Mouse (Mus musculus) forebrain, embryonic 16.5 days (tissue): ENCODE data around the gene Slc25a19. TPM values are rescaled to one million over a fixed set of nuclear protein-coding genes. Genes with fewer than 3 reads are reported as not detected.
A peak's percentile ranks its signal among the peaks of the same experiment; 100 is the strongest.

Experiments used
- ATAC-seq: fragments of 200-750 bp; cut with Nextera tagmentation; 2 replicates; pipeline ENCODE4 v1.8.0; 2017; ENCODE audit warnings: mild to moderate bottlenecking, moderate library complexity
- H3K27ac ChIP-seq: fragments of 300-500 bp; sonication (generic); 2 replicates; pipeline ENCODE4 v1.5.1; 2014; ENCODE audit warnings: low read length, control low read depth
- H3K27me3 ChIP-seq: fragments of 300-500 bp; sonication (generic); replicated peaks from 2 replicates; pipeline ENCODE4 v1.6.1; 2014; ENCODE audit warnings: low read length; ENCODE audit not compliant: control insufficient read depth, insufficient read depth
- H3K36me3 ChIP-seq: fragments of 300-500 bp; sonication (generic); 2 replicates; pipeline ENCODE4 v1.6.1; 2014; ENCODE audit not compliant: control insufficient read depth, insufficient read depth
- H3K4me1 ChIP-seq: fragments of 300-500 bp; sonication (generic); replicated peaks from 2 replicates; pipeline ENCODE4 v1.6.1; 2014; ENCODE audit warnings: low read length; ENCODE audit not compliant: control insufficient read depth, insufficient read depth
- H3K4me2 ChIP-seq: fragments of 300-500 bp; sonication (generic); 2 replicates; pipeline ENCODE4 v1.6.1; 2014; ENCODE audit warnings: mild to moderate bottlenecking, low read length, control low read depth
- H3K4me3 ChIP-seq: fragments of 300-500 bp; sonication (generic); replicated peaks from 2 replicates; pipeline ENCODE4 v1.5.1; 2014; ENCODE audit warnings: mild to moderate bottlenecking, low read length, control low read depth
- H3K9ac ChIP-seq: fragments of 300-500 bp; sonication (generic); replicated peaks from 2 replicates; pipeline ENCODE4 v1.6.1; 2014; ENCODE audit warnings: low read depth, low read length, control low read depth
- H3K9me3 ChIP-seq: fragments of 300-500 bp; sonication (generic); 2 replicates; pipeline ENCODE4 v1.6.1; 2016; ENCODE audit warnings: low read length; ENCODE audit not compliant: control insufficient read depth
- WGBS: fragments of 180-500 bp; shearing (Covaris S2); extraction: QIAGEN DNeasy Blood & Tissue Kit; methylation state at CpG from one replicate; pipeline ENCODE4 v1.1.7; 2014; 5-methylcytosine and 5-hydroxymethylcytosine counted together
- polyA plus RNA-seq: library from polyadenylated mRNA; unstranded; fragments of >200 nt; fragmentation: Nextera tagmentation; extraction: Ambion mirVana; gene quantifications from 2 replicates; pipeline ENCODE4 v1.2.1, GENCODE M21; 2015

Gene Slc25a19
- polyA plus RNA-seq, 1 experiment from 2014 or later, result 63.0 TPM

GRCm38 (mm10) chr11:115615108-115615825 is 12.8 kb downstream of the Slc25a19 start:
- no peaks in the 10 kb centered on the region for H3K27me3 ChIP-seq
- H3K4me3 ChIP-seq, result no peak overlapping the region
- no peak overlapping the region for H3K4me2 ChIP-seq
- no peaks in the 10 kb centered on the region for H3K9me3 ChIP-seq
- peaks cover 2% of the 10 kb centered on the region; the same call in 1 of the 2 replicates for H3K36me3 ChIP-seq
- H3K4me1 ChIP-seq, result peaks cover 16% of the 10 kb centered on the region
- H3K9ac ChIP-seq, result no peak overlapping the region
- no peak for ATAC-seq
- 84% methylated on average over 15 of the region's 15 CpGs for WGBS
- no peak overlapping the region for H3K27ac ChIP-seq

GRCm38 (mm10) chr11:115614346-115615107 is 13.6 kb downstream of the Slc25a19 start:
- WGBS, result 87% methylated on average over 10 of the region's 10 CpGs
- Histone ChIP-seq H3K9me3 (no peaks in the 10 kb centered on the region), H3K27ac (no peak overlapping the region), H3K4me1 (peaks cover 16% of the 10 kb centered on the region), H3K36me3 (0 out of 2 replicates have a peak, but pooled peaks cover 2% of the 10 kb centered on the region), H3K4me3 (no peak overlapping the region), H3K9ac (no peak overlapping the region), H3K27me3 (no peaks in the 10 kb centered on the region), H3K4me2 (no peak overlapping the region)
- no peak for ATAC-seq

GRCm38 (mm10) chr11:115613138-115613945 is 14.8 kb downstream of the Slc25a19 start:
- no peak for ATAC-seq
- WGBS, result under 1% methylated on average over 16 of the region's 16 CpGs
- peak overlapping the region; percentile 78; the same call in 1 of the 2 replicates for H3K9ac ChIP-seq
- peaks cover 16% of the 10 kb centered on the region for H3K4me1 ChIP-seq
- H3K4me3 ChIP-seq, result peak overlapping the region; percentile 75
- H3K36me3 ChIP-seq, result 0 out of 2 replicates have a peak, but pooled peaks cover 3% of the 10 kb centered on the region
- no peaks in the 10 kb centered on the region for H3K27me3 ChIP-seq
- H3K27ac ChIP-seq, result no peak overlapping the region
- H3K4me2 ChIP-seq, result peak overlapping the region; percentile 90
- no peaks in the 10 kb centered on the region for H3K9me3 ChIP-seq

- under 1% methylated on average over 64 of the region's 80 CpGs for WGBS
- peak within 1 kb of the TSS; percentile 78 for H3K9ac ChIP-seq
- no peaks in the 10 kb centered on the region for H3K27me3 ChIP-seq
- H3K27ac ChIP-seq, result peak within 1 kb of the TSS; percentile 61; the same call in 1 of the 2 replicates
- H3K4me2 ChIP-seq, result peak within 1 kb of the TSS; percentile 90
- H3K36me3 ChIP-seq, result peaks cover 9% of the 10 kb centered on the region
- ATAC-seq, result peak; percentile 86
- no peaks in the 10 kb centered on the region for H3K9me3 ChIP-seq
- peaks cover 16% of the 10 kb centered on the region for H3K4me1 ChIP-seq
- peak within 1 kb of the TSS; percentile 75 for H3K4me3 ChIP-seq
These were observed 15.5 kb downstream of the Slc25a19 start, which contains the start of gene Mif4gd for GRCm38 (mm10) chr11:115612410-115613137. TSS of gene Mif4gd (minus strand) at chr11:115612969.

GRCm38 (mm10) chr11:115612059-115612409 is 16.1 kb downstream of the Slc25a19 start:
- peak; percentile 6; the same call in 1 of the 2 replicates for ATAC-seq
- peak overlapping the region; percentile 90 for H3K4me2 ChIP-seq
- no peaks in the 10 kb centered on the region for H3K9me3 ChIP-seq
- H3K4me1 ChIP-seq, result peaks cover 16% of the 10 kb centered on the region
- H3K36me3 ChIP-seq, result peaks cover 13% of the 10 kb centered on the region
- under 1% methylated on average over 13 of the region's 13 CpGs for WGBS
- H3K27ac ChIP-seq, result peak overlapping the region; percentile 21; the same call in 1 of the 2 replicates
- peak overlapping the region; percentile 78 for H3K9ac ChIP-seq
- H3K27me3 ChIP-seq, result no peaks in the 10 kb centered on the region
- H3K4me3 ChIP-seq, result peak overlapping the region; percentile 75

GRCm38 (mm10) chr11:115611173-115611572 is 16.9 kb downstream of the Slc25a19 start:
- H3K9me3 ChIP-seq, result no peaks in the 10 kb centered on the region
- no peak overlapping the region for H3K4me2 ChIP-seq
- H3K27me3 ChIP-seq, result no peaks in the 10 kb centered on the region
- H3K9ac ChIP-seq, result no peak overlapping the region
- peaks cover 16% of the 10 kb centered on the region for H3K4me1 ChIP-seq
- H3K36me3 ChIP-seq, result peaks cover 17% of the 10 kb centered on the region
- ATAC-seq, result no peak
- H3K27ac ChIP-seq, result no peak overlapping the region
- H3K4me3 ChIP-seq, result no peak overlapping the region
- WGBS, result 58% methylated on average over 6 of the region's 6 CpGs

GRCm38 (mm10) chr11:115609576-115609975 is 18.5 kb downstream of the Slc25a19 start:
- peaks cover 23% of the 10 kb centered on the region for H3K4me1 ChIP-seq
- no peak for ATAC-seq
- no peak overlapping the region for H3K4me3 ChIP-seq
- no peak overlapping the region for H3K27ac ChIP-seq
- H3K4me2 ChIP-seq, result no peak overlapping the region
- no peaks in the 10 kb centered on the region for H3K27me3 ChIP-seq
- H3K9me3 ChIP-seq, result no peaks in the 10 kb centered on the region
- no peak overlapping the region for H3K9ac ChIP-seq
- H3K36me3 ChIP-seq, result peaks cover 17% of the 10 kb centered on the region
- 65% methylated on average over 3 of the region's 3 CpGs for WGBS

GRCm38 (mm10) chr11:115608421-115609399 is 19.4 kb downstream of the Slc25a19 start:
- WGBS, result 80% methylated on average over 23 of the region's 23 CpGs
- Histone ChIP-seq H3K27ac (no peak overlapping the region), H3K4me1 (peaks cover 25% of the 10 kb centered on the region), H3K9ac (no peak overlapping the region), H3K4me3 (no peak overlapping the region), H3K27me3 (no peaks in the 10 kb centered on the region), H3K4me2 (no peak overlapping the region), H3K9me3 (no peaks in the 10 kb centered on the region), H3K36me3 (peaks cover 17% of the 10 kb centered on the region)
- ATAC-seq, result no peak
